Mouse (Mus musculus): ENCODE measurements around the gene Gna15. TPM values are rescaled to one million over a fixed set of nuclear protein-coding genes. Genes with fewer than 3 reads are reported as not detected.

The Gna15 gene
- 1 to 10 TPM in 3 of 4 experiments, under 1 TPM in 1; 0.70 to 2.2 (median 1.6) TPM for total RNA-seq (2022)

- DNase-seq = no peak
Measured at GRCm38 (mm10) chr10:81524051-81524605, at the start of gene Gna15. TSS of gene Gna15 (minus strand) at chr10:81524225.

DNA sequence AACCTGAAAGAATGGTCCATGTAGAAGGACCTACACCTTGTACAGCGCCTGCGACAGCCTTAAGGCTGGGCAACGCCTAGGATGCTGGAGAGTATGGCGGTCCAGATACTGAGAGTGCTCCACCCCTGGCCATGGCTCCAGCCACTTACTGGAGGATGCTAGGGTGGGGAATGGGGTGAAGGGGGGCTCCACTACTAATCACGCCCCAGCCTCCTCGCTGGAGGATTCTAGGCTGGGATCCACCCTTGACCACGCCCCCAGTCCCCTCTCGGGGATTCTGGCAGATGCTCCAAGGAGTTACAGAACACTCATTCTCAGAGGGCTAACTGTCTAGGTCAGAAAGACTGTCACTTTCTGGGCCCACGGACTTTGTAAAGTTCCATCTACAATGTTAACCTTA lies 49.0 kb upstream of the Gna15 start:
- peak; percentile 15 for DNase-seq

DNA sequence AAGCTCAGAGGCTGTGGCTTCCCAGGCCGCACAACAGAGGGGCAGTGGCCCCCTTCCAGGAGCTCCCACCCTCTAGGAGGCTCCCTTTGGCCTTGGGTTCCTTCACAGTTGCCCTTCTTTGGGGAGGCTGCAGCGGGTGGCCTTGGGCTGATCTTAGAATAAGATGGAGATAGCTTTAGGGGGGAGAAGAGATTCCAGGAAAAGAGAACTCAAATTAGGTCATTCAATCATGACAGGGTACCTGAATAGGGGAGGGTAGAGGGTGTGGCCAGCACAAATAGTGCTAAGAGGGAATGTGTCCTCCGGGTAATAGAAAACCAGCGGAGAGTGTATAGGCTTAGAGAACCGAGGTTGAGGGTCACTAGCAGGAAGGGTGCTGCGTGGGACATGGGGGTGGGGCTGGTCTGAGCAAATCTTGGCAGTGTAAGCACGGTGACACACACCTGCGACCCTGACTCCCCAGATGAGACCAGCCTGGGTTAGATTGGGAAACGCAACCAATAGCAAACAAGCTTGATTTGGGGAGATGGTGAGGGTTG lies 48.2 kb upstream of the Gna15 start:
- DNase-seq = peak; percentile 73

GRCm38 (mm10) chr10:81571501-81571876 lies 47.5 kb upstream of the Gna15 start:
- DNase-seq = peak; percentile 99

- DNase-seq = peak; percentile 90
Measured at GRCm38 (mm10) chr10:81570831-81571500, 46.9 kb upstream of the Gna15 start.

- no peak for DNase-seq
Measured at GRCm38 (mm10) chr10:81570238-81570800, 46.3 kb upstream of the Gna15 start.

- no peak for DNase-seq
Measured at GRCm38 (mm10) chr10:81569507-81570237, 45.6 kb upstream of the Gna15 start.

- peak; percentile 73 for DNase-seq
Measured at GRCm38 (mm10) chr10:81568381-81569191, 44.6 kb upstream of the Gna15 start.

DNA sequence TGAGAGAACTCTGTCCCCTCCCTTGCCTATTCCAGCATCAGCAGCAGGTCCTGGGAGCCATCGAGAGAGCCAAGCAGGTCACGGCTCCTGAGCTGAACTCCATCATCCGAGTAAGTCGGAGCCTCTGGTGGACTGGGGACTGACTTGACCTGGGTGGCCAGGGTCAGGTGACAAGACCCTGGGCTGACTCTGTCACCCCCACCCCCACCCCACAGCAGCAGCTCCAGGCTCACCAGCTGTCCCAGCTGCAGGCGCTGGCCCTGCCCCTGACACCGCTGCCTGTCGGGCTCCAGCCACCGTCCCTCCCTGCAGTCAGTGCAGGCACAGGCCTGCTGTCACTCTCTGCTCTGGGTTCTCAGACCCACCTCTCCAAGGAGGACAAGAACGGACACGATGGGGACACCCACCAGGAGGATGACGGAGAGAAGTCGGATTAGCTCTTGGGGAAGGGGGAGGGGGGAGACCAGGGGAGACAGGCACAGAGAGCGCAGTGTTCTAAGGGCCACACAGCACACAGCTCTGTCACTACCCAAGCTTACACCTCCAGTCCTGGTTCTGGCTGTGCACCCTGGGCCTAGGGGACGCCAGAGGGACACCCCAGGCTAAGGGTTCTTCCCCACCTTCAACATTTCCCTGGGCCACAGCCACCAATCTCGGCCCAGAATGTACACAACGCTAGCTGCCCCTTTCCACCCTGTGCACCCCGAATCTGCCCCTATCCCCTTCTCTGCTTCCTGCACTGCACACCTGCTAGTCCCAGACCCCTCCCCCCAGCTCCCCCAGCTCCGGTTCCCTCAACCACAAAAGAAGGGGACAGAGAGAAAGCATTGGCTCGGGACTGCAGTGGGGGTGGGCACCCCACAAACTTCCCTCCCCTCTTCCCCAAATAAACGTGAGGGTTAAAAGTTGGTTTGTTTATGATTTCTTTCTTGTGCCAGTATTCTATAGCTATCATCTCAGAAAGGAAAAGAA lies 41.5 kb upstream of the Gna15 start:
- peak; percentile 25 for DNase-seq

DNA sequence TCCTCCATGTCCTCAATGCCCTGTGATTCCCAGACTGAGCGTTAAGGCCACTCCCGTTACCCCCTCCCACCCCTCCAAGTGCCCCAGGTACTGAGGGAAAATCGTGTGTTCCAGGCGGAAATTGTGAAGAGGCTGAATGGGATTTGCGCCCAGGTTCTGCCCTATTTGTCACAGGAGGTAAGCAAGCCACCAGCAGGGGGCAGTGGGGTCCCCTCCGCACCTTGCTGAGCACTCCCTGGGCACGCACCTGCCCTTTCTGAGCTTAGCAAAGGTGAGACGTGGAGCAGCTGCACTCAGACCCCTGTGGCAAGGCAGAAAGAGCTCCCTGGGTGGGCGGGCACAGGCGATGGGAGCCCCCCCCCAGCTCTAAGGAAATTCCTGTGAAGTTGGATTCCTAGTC lies 40.7 kb upstream of the Gna15 start:
- DNase-seq = peak; percentile 43

DNA sequence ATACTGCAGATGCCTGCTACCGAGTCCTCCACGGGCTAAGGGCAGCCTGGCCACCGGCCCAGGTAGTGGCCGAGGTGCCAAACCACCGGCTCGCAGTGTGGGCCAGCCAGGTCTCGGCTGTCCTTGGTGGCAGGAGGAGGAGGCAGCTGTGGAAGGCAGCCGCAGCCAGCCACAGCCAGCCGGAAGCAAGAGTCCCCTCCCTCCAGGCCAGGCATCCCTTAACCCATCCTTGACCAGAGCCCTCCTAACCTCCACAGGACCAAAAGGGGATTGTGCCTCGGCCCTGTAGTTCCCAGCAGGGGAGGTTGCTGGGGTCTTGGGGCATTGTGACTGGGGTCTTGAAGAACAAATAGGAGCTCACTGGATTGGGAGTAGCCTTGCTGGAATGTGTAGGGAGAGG lies 40.2 kb upstream of the Gna15 start:
- DNase-seq = peak; percentile 69

DNA sequence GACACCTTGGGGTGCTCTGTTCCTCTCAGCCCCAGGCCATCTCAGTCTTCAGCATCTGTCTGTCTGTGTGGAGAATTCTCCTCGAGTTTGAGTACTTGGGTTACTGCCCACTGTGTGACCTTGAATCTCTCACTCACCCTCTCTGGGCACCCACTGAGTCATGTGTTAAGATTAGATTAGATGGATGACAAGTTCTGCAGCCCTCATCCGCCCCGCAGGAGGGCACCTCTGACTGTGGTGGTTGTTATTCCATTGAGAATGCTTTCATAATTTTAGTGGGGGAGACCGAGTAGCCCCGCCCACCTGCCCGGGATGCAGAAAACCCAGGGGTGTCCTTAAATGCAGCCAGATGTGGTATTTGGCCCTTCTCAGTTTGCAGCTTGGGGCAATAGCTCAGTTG lies 39.5 kb upstream of the Gna15 start:
- peak; percentile 81 for DNase-seq

DNA sequence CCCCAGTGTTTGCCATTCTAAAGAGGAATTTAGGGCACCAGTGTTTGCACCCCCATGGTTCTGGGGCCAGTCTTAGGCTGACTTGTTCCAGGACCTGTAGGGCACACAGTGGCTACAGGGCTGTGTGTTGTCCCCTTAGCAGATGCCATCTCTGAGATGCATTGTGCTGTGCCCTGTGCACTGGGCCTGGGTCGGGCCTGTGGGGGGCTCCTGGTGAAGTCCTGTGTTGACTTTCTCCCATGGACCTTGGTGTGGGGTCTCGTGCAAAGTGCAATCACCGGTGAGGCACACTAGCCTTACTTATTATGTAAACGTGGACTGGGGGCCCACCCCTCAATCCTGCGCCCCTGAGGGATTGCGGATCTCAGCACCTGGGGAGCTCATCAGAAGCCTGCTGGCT lies 38.4 kb upstream of the Gna15 start:
- DNase-seq = peak; percentile 14

DNA sequence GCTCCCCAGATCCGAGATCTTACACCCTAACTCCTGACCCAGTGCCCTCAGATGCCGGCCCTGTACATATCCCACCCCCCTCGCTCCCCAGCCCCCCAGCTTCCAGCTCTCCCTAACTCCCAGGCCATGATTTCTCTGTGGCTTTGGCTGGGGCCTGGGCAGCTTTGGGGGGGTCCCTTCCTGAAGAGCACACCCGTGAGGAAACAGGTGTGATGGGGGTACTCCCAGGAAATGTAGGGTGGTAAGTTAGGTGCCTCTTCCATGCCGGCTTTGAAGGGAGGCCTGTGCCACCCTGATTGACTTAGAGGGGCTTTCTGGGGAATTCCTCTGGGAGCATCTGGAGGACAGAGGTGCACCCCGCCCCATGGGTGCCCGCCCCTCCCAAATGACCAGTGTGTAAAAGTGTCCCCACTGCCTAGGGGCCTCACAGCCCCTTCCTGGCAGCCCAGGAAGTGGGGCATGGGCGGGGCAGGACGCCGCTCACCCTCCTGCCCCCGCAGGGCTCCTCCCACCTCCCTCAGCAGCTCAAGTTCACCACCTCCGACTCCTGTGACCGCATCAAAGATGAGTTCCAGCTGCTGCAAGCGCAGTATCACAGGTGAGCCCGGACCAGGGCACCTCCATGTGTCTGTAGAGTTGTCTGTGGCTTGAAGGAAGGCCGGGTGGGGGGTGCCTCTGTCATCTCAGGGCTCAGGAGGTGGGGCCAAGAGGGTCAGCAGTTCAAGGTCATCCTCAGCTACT lies 36.9 kb upstream of the Gna15 start:
- DNase-seq = peak; percentile 58

GRCm38 (mm10) chr10:81559627-81560539 lies 35.9 kb upstream of the Gna15 start:
- DNase-seq = peak; percentile 69

DNA sequence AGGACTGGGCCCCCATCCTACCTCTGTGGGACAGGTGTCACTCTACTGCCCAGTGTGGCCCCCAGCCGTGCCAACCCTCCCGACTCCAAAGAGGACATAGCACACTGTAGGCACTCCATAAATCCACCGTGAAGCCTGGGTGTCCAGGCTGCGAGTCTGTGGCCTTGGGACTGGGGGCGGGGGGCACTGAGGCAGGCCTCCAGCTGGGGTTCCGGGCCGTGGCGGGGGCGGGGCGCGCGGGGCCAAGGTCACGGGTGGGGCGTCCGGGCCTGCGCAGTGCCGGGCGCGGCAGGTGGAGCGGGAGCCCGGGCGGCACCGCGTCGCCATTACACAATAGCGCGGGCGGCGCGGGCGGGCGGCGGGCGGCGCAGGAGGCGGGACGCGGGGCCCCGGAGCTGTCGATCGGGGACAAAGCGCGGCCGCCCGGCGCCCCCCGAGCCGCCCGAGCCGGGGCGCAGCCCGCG lies 35.2 kb upstream of the Gna15 start, which contains the start of gene Aes:
TSS of gene Aes (plus strand) at position 326 of the 464 bp plus-strand sequence.
- peak; percentile 88 for DNase-seq

GRCm38 (mm10) chr10:81557491-81557890 lies 33.5 kb upstream of the Gna15 start:
- no peak for DNase-seq

- DNase-seq = no peak
Measured at GRCm38 (mm10) chr10:81556282-81556681, 32.3 kb upstream of the Gna15 start.

Data from adrenal gland, adult 8-10 months (tissue).